Mouse (Mus musculus): ENCODE measurements around the gene Ptprd. TPM values are rescaled to one million over a fixed set of nuclear protein-coding genes. Genes with fewer than 3 reads are reported as not detected.

The Ptprd gene
- polyA plus RNA-seq, 1 experiment from 2014 or later = 96.7 TPM

DNA sequence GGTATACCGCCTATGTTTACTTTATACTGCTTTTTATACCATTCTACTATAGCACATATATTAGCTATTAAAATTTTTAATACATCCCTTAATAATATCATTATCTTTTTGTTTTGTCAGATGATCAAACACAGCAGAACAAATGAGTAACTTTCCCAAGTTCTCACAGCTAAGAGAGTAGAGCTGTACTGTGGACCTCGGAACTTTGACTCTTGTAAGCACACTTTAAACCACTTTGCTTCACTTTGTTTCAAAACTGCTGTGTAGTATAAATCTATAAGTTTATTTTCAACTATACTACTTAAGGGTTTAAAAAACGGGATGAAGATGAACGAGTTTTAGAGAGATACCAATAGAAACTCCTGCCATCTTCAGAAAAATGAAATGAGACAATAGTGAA lies 1789.6 kb downstream of the Ptprd start:
- no peak overlapping the region for H3K4me2 ChIP-seq
- no peaks in the 10 kb centered on the region for H3K4me1 ChIP-seq (replicated peaks)
- WGBS = over 99% methylated on average over 4 of the region's 4 CpGs
- H3K27ac ChIP-seq = no peak overlapping the region
- no peak overlapping the region for H3K9ac ChIP-seq
- no peak for ATAC-seq (ENCODE audit: low FRiP score)
- no peaks in the 10 kb centered on the region for H3K9me3 ChIP-seq
- H3K27me3 ChIP-seq = no peaks in the 10 kb centered on the region
- H3K4me3 ChIP-seq = no peak overlapping the region
- H3K36me3 ChIP-seq = no peaks in the 10 kb centered on the region

DNA sequence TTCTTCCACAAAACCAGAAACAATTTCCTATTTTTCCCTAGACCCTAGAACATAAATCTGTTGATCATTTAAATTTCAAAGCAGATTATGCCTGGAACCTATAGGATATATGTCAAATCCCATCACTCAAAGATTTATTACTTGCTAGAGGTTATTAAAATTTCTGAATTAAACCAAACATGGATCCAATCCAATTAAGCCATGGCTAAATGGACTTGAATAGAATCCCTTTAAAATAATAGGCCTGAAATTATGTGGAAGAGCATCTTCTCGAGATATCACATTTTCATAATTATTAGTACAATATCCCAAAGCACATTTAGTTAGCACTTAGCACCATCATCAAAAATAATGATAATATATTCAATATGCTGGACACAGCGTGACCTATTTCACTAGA lies 1792.1 kb downstream of the Ptprd start:
- H3K4me3 ChIP-seq = no peak overlapping the region
- no peak overlapping the region for H3K4me2 ChIP-seq
- no peak overlapping the region for H3K9ac ChIP-seq
- WGBS = 61% methylated on average over 2 of the region's 2 CpGs
- H3K27me3 ChIP-seq = no peaks in the 10 kb centered on the region
- ATAC-seq (ENCODE audit: low FRiP score) = no peak
- no peaks in the 10 kb centered on the region for H3K9me3 ChIP-seq
- H3K4me1 ChIP-seq (replicated peaks) = peaks cover 9% of the 10 kb centered on the region; the same call in 1 of the 2 replicates
- H3K27ac ChIP-seq = no peak overlapping the region
- no peaks in the 10 kb centered on the region for H3K36me3 ChIP-seq

DNA sequence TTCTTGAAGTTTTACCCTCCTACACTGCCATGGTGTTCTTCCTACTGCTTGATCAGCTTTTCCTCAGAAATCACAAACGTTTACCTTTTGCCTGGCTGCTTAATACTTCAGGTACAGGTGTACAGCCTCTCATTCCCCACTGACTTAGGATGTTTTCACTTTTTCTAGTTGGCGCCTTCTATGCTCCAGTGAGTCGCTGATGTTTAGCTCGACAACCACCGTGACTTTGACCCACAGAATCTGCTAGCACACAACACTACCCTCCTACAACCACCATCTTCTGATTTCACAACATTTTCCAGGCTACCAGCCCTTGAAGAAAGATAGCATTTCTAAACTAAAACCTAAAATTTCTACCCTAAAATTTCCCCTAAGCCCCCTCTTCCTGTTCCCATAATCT lies 1794.1 kb downstream of the Ptprd start:
- Histone ChIP-seq H3K4me3 (no peak overlapping the region), H3K4me2 (no peak overlapping the region), H3K27me3 (no peaks in the 10 kb centered on the region), H3K36me3 (no peaks in the 10 kb centered on the region), H3K27ac (no peak overlapping the region), H3K4me1 (replicated peaks) (peaks cover 9% of the 10 kb centered on the region; the same call in 1 of the 2 replicates), H3K9ac (no peak overlapping the region), H3K9me3 (no peaks in the 10 kb centered on the region)
- no peak for ATAC-seq (ENCODE audit: low FRiP score)
- WGBS = 96% methylated on average over 5 of the region's 5 CpGs

DNA sequence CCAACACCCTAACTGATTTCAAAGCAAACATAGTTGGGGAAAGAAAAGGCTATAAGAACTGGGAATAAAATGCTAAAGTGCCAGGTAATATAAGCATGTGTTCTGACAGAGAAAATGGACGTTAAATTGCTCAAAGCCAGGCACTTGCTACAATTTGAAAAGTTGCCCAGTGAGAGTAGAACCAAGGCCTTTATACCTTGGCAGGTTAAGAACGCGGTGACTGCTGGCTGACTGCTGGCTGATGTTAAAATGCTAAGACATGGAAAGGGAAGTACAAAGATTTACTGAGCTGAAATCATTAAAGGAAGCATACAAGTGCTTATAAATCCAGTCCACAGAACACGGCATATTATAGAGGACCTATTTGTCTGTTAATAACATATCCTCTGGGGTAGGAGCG lies 1796.1 kb downstream of the Ptprd start:
- H3K36me3 ChIP-seq = no peaks in the 10 kb centered on the region
- H3K4me2 ChIP-seq = no peak overlapping the region
- peaks cover 9% of the 10 kb centered on the region; the same call in 1 of the 2 replicates for H3K4me1 ChIP-seq (replicated peaks)
- no peak overlapping the region for H3K4me3 ChIP-seq
- 86% methylated on average over 5 of the region's 5 CpGs for WGBS
- no peaks in the 10 kb centered on the region for H3K27me3 ChIP-seq
- no peaks in the 10 kb centered on the region for H3K9me3 ChIP-seq
- no peak for ATAC-seq (ENCODE audit: low FRiP score)
- no peak overlapping the region for H3K9ac ChIP-seq
- no peak overlapping the region for H3K27ac ChIP-seq

DNA sequence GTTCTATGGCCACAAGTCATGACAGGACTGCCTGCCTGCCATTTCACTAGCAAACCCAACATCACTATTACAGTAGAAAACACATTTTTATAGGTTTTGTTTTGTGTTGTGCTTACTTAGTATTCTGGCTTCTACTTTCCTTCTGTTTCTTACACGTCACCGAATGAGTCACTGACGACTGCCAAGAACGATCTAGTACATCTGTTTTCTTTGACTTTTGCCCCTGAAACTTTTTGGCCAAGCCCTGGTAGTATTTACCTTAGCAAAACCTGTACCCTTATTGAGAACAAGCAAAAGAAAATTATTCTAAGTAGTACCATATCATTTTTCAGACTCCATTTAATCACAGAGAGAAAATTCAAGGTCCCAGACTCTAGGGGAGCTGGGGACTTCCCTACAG lies 1797.2 kb downstream of the Ptprd start:
- no peak overlapping the region for H3K4me2 ChIP-seq
- no peaks in the 10 kb centered on the region for H3K9me3 ChIP-seq
- WGBS = 77% methylated on average over 4 of the region's 4 CpGs
- peaks cover 12% of the 10 kb centered on the region; the same call in 1 of the 2 replicates for H3K4me1 ChIP-seq (replicated peaks)
- H3K27ac ChIP-seq = no peak overlapping the region
- no peaks in the 10 kb centered on the region for H3K36me3 ChIP-seq
- H3K27me3 ChIP-seq = no peaks in the 10 kb centered on the region
- H3K4me3 ChIP-seq = no peak overlapping the region
- no peak overlapping the region for H3K9ac ChIP-seq
- no peak for ATAC-seq (ENCODE audit: low FRiP score)

DNA sequence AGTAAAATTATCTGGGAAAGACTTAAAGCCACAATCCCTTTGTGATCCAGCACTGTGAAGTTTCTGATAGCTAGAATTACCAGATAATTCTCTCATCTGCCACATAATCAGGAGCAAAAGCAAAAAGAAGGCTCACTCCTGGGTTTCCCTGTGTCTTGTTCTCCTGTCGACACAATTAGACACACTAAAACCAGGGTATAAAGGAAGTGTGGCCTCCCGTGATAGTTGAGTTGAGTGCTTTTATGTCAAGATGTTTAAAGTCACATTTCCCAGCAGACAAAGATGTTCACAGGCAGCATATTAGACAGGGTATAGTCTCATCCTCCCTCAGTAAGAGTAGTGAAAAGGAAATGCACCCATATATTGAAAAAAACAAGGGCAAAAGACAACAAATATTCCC lies 1801.7 kb downstream of the Ptprd start:
- H3K9ac ChIP-seq = no peak overlapping the region
- H3K4me1 ChIP-seq (replicated peaks) = peaks cover 16% of the 10 kb centered on the region; the same call in 1 of the 2 replicates
- no peak overlapping the region for H3K4me3 ChIP-seq
- H3K4me2 ChIP-seq = no peak overlapping the region
- H3K27me3 ChIP-seq = no peaks in the 10 kb centered on the region
- 22% methylated on average over 2 of the region's 2 CpGs for WGBS
- H3K27ac ChIP-seq = no peak overlapping the region
- no peaks in the 10 kb centered on the region for H3K36me3 ChIP-seq
- H3K9me3 ChIP-seq = no peaks in the 10 kb centered on the region
- no peak for ATAC-seq (ENCODE audit: low FRiP score)

DNA sequence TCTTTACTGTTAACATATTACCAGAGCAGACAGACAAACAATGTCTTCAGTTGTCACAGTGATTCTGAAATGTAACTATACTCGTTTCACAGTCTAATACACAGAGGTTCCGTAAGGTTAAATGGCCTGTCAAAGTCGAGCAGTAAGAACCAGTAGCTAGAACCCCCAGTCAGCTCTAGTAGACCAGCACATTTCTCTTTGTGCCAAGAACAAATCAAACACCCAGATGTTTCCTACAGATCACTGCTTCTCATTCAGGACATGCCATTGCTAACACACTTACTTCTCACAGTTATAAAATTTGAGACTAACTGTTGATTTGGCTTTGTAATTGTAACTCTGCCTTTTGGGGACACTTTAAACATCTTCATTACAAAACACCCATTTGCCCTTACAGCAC lies 1802.6 kb downstream of the Ptprd start:
- peaks cover 14% of the 10 kb centered on the region; the same call in 1 of the 2 replicates for H3K4me1 ChIP-seq (replicated peaks)
- H3K27me3 ChIP-seq = no peaks in the 10 kb centered on the region
- WGBS = 41% methylated on average over 3 of the region's 3 CpGs
- no peak for ATAC-seq (ENCODE audit: low FRiP score)
- no peak overlapping the region for H3K4me2 ChIP-seq
- no peaks in the 10 kb centered on the region for H3K36me3 ChIP-seq
- H3K4me3 ChIP-seq = no peak overlapping the region
- no peaks in the 10 kb centered on the region for H3K9me3 ChIP-seq
- H3K9ac ChIP-seq = no peak overlapping the region
- H3K27ac ChIP-seq = no peak overlapping the region

DNA sequence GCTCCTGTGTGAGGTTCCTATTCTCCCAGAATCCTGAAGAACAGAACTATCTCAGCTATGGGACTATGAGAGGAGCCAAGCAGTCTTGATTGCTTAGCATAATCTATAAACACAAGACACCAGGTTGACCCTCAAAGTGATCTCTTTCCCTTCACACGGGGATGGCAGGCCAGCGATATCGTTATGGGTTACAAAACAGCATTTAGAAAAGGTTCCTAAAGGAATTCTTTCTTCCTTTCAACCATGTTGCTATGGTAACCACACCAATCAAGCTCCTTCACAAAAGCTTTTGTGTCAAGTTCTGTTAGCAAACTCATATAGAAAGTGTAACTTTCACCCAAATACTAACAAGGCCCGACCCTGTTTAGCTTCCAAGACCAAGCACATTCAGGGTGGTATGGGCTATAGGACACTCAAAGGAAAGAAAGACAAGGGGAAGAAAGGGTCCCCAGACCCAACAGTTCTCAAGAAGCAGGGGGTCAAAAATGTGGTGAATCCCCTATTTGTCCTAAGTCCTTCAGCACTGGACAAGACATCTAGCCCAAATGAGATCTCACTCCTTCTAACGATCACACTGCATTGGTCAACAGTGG lies 1805.8 kb downstream of the Ptprd start:
- ATAC-seq (ENCODE audit: low FRiP score) = peak; percentile 24; the same call in 1 of the 2 replicates
- 11% methylated on average over 5 of the region's 5 CpGs for WGBS
- peaks cover 18% of the 10 kb centered on the region; the same call in 1 of the 2 replicates for H3K4me1 ChIP-seq (replicated peaks)
- no peaks in the 10 kb centered on the region for H3K9me3 ChIP-seq
- H3K9ac ChIP-seq = no peak overlapping the region
- no peak overlapping the region for H3K4me2 ChIP-seq
- no peaks in the 10 kb centered on the region for H3K27me3 ChIP-seq
- peak overlapping the region; percentile 37; the same call in 1 of the 2 replicates for H3K27ac ChIP-seq
- no peak overlapping the region for H3K4me3 ChIP-seq
- no peaks in the 10 kb centered on the region for H3K36me3 ChIP-seq

DNA sequence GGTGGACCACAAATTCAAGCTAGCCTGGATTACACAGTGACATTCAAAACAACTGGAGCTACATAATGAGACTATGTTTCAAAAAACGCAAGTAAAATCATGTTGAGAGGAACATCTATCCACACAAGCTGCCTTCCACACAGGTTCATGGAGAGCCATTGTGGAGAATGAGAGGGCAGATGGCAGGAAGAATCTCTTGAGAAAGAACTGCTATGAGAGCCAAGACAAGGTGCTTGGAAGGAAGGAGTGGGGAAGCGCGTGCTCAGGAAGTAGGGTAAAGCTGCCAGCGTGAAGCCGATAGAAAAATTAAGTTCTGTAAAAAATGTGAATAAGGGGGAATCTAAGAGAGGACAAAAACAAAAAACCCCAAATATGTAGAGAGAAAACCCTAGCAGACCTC lies 1808.5 kb downstream of the Ptprd start:
- H3K9ac ChIP-seq = no peak overlapping the region
- no peaks in the 10 kb centered on the region for H3K27me3 ChIP-seq
- no peak for ATAC-seq (ENCODE audit: low FRiP score)
- no peaks in the 10 kb centered on the region for H3K9me3 ChIP-seq
- WGBS = 95% methylated on average over 5 of the region's 5 CpGs
- H3K36me3 ChIP-seq = no peaks in the 10 kb centered on the region
- peaks cover 15% of the 10 kb centered on the region; the same call in 1 of the 2 replicates for H3K4me1 ChIP-seq (replicated peaks)
- H3K4me2 ChIP-seq = no peak overlapping the region
- no peak overlapping the region for H3K4me3 ChIP-seq
- H3K27ac ChIP-seq = no peak overlapping the region

DNA sequence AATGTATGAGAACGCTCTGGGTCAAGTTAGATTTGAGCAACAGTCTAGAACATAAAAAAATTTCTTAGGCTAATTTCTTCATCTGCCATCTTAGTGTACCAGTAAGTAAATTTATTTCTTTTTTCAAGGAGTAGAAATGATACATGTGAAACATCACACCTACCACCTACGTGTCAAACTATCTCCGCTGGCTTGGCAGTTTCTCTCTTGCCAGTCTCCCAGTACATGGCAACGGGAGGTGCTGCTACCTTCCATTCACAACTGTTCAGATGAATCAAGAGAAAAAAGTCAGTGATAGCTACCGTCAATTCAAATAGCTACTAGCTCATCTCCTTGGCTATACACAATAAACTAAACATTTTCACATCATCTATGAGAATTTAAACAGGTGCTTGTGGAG lies 1823.9 kb downstream of the Ptprd start:
- peaks cover 7% of the 10 kb centered on the region; the same call in 1 of the 2 replicates for H3K4me1 ChIP-seq (replicated peaks)
- H3K4me3 ChIP-seq = no peak overlapping the region
- 91% methylated on average over 5 of the region's 5 CpGs for WGBS
- no peak for ATAC-seq (ENCODE audit: low FRiP score)
- no peak overlapping the region for H3K4me2 ChIP-seq
- no peaks in the 10 kb centered on the region for H3K36me3 ChIP-seq
- H3K9ac ChIP-seq = no peak overlapping the region
- H3K27me3 ChIP-seq = no peaks in the 10 kb centered on the region
- H3K9me3 ChIP-seq = no peaks in the 10 kb centered on the region
- no peak overlapping the region for H3K27ac ChIP-seq

DNA sequence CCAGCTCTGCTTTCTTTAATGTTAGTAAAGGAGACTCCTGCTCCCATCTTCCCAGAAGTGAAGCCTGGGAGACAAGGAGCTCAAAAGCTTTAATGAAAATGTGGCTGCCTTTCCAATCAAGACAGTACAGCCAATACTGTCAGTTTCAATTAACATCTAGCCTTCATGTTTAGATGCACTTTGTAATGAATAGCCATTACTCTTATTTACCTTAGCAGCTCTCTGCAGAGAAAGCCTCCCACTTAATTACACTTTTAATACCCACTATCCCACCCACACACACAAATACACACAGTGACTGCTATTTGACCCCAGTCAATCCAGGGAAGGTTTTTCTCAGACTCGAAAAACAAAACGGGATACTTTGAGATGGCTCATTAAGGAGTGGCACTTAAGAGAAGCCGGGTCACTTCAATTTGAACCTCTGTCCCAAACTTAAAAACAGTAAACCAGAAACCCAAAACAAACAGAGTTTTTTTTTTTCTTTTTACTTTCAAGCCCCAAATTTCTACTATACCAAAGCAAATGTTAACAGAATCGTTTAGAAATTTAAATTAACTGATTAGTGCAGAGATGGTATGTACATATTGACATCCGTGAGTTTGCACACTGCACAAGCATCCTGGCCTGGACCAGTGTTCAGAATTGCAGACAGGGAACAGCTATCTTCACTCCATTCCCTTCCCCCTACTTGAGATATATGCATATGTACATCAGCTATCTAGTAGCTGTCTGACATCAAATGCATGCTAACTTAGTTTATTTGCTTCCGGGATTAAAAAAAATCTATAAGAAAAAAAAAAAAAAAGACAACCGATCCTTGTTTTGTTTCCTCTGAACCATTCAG lies 1824.6 kb downstream of the Ptprd start:
- H3K36me3 ChIP-seq = no peaks in the 10 kb centered on the region
- ATAC-seq (ENCODE audit: low FRiP score) = no peak
- peaks cover 7% of the 10 kb centered on the region; the same call in 1 of the 2 replicates for H3K4me1 ChIP-seq (replicated peaks)
- no peak overlapping the region for H3K9ac ChIP-seq
- 65% methylated on average over 7 of the region's 7 CpGs for WGBS
- no peaks in the 10 kb centered on the region for H3K27me3 ChIP-seq
- no peak overlapping the region for H3K27ac ChIP-seq
- H3K4me3 ChIP-seq = no peak overlapping the region
- no peak overlapping the region for H3K4me2 ChIP-seq
- H3K9me3 ChIP-seq = no peaks in the 10 kb centered on the region

DNA sequence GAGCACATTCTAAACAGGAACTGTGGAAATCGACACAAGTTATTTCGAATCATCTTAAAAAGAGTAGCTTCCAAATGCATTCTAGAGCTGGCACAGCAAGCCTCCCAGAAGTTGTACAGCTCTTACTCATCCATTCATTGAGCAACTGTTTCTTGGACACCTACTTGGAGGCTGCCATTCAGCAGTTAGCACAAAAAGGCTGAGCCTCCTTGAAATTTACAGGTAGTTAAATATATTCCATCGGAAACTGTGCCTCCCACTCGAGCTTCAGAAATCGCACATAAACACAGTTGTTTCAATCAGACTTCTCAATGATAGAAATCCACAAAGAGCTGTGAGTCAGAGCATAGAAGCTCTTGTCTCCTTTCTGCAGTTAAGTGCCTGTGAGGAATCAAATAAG lies 1825.9 kb downstream of the Ptprd start:
- Histone ChIP-seq H3K27ac (no peak overlapping the region), H3K9me3 (no peaks in the 10 kb centered on the region), H3K4me3 (no peak overlapping the region), H3K4me2 (no peak overlapping the region), H3K4me1 (replicated peaks) (peaks cover 10% of the 10 kb centered on the region), H3K36me3 (no peaks in the 10 kb centered on the region), H3K27me3 (no peaks in the 10 kb centered on the region), H3K9ac (no peak overlapping the region)
- ATAC-seq (ENCODE audit: low FRiP score) = no peak
- WGBS = 96% methylated on average over 5 of the region's 5 CpGs

Measured in hindbrain, embryonic 13.5 days (tissue).